Mouse (Mus musculus) ovary, adult 18-20 months (tissue): ENCODE measurements around the gene B4galnt2.

Source experiments
- DNase-seq: peaks from one replicate; pipeline ENCODE4 v3.0.0; 2022; ENCODE audit warnings: low spot score, mixed read lengths

B4galnt2 gene

GRCm38 (mm10) chr11:95840694-95841497 is 73.8 kb downstream of the B4galnt2 start:
- no peak for DNase-seq

DNA sequence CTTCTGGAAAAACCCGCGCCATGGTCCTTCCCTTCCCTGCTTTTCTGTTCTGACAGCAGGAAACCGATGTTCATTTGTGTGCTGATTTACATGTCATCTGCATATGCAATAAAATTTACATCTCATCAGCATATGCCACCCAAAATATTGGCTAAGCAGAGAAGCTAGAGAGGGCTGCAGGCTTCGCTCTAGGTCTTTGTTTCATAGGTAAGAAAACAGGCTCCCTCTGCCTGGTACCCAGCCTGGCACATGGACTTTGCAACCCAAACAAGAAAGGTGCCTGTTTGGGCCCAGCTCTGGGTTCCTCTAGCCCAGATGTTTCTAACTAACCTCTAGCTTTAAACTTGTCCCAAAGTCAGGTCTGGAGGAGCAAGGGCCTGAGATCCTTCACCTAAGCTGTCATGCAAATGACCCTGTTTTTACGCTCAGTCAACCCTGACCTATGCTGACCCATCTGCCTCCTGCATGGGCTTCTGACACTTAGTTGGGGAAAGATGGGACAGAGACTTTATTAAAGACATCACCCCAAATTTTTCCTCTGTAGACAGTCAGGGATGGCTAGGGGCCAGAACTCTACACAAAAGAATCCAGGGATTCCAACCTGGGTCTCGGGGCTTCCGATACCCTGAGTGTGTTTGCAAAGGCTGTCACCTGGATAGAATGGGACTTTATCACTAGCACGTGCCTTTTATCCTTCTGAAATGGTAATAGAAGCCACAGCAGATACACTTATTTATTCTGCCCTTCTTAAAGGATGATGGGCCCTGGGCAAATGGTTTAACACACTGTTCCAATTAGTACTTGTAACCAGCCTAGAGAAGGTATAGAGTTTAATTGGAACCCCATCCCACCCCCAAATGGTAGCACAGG is 75.5 kb downstream of the B4galnt2 start:
- no peak for DNase-seq

- no peak for DNase-seq
These were observed 76.1 kb downstream of the B4galnt2 start for GRCm38 (mm10) chr11:95838598-95838997.

- DNase-seq, result peak; percentile 74
These were observed 77.6 kb downstream of the B4galnt2 start, which contains the start of gene Gngt2 for GRCm38 (mm10) chr11:95837059-95837458. Gngt2 (plus strand) TSS chr11:95837216.

DNA sequence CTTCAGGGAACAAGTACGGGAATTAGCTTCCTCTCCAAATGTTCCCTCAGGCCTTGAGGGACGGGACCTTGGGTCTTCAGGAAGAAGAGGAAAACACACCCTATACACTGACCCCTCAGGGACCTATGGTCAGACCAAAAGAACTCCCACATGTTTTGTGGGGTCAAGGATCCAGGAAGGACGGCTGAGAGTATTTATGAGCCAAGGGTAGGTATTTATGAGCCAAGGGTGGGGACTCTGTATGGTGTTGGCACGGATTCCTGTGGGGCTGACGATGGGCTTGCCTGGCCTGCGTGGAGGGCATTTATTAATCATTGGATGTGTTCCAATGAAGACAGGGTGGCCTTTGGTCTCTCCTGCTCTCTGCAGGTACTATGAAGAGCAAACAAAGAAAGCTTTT is 78.3 kb downstream of the B4galnt2 start:
- no peak for DNase-seq

DNA sequence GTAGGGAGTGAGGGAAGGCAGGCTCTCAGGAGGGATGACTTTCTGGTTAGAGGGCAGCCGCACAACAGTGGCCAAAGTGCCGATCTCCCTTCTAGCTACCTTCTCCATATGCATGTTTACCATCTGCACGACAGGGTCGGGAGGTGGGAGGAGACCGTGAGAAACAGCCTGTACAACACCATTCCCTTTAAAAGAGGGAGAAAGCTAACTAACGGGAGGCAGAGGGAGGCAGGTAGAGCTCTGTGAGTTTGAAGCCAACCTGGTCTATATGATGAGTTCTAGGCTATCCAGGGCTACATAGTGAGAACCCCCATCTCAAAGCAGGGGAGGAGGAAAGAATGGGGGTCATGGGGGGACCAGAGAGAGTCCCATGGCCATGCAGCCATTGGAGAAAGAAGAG is 78.9 kb downstream of the B4galnt2 start:
- DNase-seq, result no peak

GRCm38 (mm10) chr11:95834742-95835710 is 79.7 kb downstream of the B4galnt2 start:
- DNase-seq, result no peak

DNA sequence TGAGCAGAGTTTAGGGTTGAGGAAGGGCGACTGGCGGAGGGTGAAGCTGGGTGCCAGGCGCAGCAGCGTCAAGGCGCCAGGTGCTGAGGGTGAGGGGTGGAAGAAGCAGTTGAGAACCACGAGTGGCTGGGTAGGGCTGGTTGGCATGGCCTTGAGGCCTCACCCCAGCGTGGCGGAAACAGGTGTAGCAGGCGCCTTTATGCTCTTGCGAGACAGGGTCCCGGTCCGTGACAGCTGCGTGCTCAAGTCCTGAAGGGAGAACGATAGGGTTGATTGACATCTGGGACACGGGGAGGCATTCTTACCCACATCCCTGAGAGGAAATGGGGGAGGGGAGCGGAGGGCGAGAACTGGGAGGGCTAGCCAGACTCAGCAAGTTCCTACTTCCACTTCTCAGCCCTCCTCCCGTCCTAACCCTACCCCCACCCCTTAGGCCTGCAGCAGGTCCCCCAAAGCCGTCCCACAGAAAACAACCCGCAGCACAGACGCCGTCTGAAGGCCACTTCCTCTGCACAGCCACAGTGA is 80.5 kb downstream of the B4galnt2 start:
- no peak for DNase-seq

- no peak for DNase-seq
These were observed 81.0 kb downstream of the B4galnt2 start for GRCm38 (mm10) chr11:95833631-95834142.

DNA sequence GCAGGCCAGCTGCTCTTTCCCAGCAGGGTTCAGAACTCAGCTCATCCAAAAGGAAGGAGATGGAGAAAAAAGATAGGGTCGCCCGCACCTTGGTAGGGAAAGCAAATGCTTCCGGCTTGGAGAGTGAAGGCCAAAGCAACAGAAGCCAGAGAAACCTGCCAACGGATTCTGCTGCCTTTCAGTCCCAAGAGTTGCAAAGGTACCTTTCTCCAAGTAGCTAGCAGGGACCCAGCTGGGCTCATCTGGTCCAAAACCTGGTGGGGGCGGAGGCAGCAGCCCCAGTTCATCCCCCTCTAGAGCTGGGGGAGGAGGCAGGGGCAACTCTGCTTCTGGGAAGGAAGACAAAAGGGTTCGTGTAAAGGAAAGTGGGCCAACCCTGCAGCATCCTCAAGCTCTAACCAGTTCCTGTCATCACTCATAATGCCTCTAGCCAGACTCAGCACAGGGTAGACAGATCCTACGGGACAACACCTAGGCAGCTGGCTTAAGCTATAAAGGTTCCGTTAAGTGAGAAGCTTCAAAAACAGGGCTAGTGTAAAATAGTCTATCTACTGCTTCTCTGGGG is 81.6 kb downstream of the B4galnt2 start:
- DNase-seq, result no peak

DNA sequence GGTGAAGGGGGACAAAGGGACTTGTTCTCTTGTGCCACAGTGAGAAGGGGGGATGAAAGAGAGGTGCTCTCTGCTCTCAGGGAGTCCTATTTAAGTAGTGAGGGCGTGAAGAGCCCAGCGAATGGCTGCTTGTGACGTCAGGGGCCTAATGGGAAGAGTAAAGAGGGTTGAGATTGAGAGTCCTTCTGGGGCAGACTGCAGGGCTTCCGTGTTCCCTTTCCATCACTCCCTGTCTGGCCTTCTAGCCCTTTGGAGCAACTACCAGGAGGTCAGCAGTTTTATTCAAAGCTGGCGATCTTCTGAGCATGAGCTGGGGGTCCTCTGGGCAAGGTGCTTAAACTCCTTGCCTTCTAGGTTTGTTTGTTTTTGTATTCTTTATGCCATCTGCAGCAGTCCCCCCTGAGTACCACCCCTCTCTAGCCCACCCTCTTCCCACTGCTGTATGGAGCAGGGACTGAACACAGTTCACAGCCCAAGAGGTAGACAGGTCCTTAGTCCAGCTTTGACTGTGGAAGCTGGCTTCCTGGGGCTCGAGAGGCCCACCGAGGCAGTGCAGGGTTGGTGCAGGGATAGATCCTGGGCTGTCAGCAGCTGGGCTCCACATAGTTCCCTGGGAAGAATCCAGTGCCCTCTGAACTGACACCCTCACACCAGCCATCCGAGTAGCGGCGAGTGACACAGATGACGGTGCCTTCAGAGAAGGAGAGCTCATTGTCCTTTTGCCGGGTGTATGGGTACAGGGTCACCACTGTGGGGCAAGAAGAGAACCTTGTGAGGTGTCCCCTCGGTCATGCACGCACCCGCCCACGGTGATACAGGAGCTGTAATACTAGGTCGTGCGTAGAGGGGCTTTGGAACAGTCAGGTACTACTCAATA is 82.3 kb downstream of the B4galnt2 start:
- DNase-seq, result no peak

DNA sequence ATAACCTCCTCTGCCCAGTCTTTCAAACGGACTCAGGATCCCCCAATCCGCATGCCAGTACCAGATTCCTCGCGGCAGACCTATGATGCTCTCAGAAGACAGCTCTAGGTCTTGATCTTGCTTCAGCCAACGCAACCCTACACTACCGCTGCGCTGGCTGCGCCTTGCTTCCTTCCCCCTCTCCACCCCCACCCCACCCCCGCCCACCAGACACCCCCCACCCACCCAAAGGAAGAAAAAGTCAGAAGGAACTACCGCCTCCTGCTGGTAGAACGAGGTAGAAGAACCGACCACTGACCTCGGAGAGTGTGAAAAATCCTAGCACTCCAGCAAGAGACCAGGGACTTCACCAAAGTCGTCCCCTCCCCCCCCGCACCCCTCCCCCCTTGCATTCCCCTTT is 83.0 kb downstream of the B4galnt2 start:
- DNase-seq, result no peak

DNA sequence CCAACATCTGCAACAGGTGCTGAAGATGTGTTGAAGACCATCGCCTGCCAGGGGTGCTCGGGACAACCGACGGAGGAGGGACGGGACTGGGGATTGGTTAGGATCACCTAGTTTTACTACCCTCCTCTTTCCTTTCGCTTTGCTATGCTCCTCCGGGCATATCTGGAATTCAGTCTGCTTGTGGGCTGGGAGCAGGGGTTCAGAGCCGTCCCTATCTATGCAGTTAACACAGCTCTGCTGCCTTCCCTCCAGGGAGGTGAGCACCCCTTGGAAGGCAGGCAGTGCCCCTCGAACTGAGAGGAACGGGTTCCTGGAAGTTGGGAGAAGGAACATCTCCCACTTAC is 83.4 kb downstream of the B4galnt2 start:
- no peak for DNase-seq

DNA sequence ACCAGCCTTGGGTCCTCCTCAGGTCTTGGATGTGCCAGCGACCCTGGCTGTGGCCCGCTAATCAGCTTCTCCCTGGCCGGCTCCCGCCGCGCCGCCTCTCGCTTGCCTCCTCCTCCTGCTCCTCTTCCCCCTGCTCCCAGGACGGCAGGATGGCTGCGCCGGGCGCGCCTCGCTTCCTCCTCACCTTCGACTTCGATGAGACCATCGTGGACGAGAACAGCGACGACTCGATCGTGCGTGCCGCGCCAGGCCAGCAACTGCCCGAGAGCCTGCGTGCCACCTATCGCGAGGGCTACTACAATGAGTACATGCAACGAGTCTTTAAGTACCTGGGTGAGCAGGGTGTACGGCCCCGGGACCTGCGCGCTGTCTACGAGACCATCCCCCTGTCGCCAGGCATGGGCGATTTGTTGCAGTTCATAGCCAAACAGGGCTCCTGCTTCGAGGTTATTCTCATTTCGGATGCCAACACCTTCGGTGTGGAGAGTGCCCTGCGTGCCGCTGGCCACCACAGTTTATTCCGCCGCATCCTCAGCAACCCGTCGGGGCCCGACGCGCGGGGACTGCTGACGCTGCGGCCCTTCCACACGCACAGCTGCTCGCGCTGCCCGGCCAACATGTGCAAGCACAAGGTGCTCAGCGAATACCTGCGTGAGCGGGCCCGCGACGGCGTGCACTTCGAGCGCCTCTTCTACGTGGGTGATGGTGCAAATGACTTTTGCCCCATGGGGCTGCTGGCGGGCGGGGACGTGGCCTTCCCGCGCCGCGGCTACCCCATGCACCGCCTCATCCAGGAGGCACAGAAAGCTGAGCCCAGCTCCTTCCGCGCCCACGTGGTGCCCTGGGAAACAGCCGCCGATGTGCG is 84.0 kb downstream of the B4galnt2 start:
- no peak for DNase-seq

DNA sequence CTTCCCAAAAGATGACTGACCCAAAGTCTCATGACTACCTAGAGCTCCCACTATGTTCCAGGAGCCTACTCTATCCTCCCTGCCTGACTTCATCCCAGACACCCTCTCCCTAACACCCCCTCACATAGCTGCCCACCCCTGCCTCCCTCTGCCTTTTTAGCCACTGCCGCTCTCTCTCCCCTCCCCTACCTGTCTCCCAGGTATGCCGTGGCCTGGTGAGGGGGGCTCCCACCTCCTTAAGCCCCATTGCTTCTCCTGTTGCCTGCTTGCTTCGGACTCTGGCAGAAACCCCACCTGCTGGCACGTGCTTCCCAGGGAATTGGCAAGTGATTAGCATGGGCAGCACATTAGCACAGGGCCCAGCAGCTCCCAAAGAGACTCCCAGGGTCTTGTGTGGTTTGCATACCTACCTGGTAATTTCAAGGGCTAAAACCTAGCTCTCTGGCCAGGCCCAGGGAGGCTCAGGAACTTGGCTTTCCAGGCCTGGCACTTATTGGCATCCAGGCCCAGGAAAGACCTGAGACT is 85.1 kb downstream of the B4galnt2 start:
- DNase-seq, result no peak

DNA sequence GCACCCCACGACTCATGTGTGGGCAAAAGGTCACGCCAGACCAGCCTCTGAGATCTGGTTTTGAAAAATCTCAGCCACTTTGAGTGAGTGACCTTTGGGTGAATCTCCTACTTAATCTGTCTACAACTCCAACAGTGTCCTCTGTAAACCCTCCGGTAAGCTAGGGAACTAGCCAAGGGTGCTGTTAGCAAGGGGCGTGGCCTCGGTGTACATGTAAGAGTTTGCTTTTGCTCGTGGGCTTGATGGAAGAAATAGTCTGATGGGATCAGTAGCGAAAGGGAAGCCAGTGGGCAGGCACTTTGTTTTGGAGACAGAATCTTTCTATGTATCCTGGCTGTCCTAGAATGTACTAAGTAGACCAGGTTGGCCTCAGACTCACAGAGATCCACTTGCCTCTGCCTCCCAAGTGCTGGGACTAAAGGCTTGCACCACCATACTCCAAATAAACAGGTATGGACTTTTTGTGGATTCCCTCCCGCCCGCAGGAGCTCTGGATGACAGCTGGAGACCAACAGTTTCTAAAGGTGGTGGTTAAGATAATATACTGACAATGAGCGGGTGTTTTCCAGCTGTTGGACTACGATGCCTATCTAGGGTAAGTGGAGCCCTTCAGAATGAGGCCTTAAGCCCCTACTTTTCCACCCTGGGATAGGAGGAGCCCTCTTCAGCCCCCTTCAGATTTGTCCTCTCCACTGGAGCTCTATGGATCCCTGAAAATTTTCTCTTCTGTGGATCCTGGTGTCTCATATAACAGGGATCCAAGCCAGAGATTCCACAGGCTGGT is 86.3 kb downstream of the B4galnt2 start:
- no peak for DNase-seq

GRCm38 (mm10) chr11:95827464-95828085 is 87.1 kb downstream of the B4galnt2 start:
- no peak for DNase-seq

- no peak for DNase-seq
These were observed 87.6 kb downstream of the B4galnt2 start for GRCm38 (mm10) chr11:95827168-95827447.
